15 mouse cellular contexts compared by ENCODE assay signal in the genomic region with DNA sequence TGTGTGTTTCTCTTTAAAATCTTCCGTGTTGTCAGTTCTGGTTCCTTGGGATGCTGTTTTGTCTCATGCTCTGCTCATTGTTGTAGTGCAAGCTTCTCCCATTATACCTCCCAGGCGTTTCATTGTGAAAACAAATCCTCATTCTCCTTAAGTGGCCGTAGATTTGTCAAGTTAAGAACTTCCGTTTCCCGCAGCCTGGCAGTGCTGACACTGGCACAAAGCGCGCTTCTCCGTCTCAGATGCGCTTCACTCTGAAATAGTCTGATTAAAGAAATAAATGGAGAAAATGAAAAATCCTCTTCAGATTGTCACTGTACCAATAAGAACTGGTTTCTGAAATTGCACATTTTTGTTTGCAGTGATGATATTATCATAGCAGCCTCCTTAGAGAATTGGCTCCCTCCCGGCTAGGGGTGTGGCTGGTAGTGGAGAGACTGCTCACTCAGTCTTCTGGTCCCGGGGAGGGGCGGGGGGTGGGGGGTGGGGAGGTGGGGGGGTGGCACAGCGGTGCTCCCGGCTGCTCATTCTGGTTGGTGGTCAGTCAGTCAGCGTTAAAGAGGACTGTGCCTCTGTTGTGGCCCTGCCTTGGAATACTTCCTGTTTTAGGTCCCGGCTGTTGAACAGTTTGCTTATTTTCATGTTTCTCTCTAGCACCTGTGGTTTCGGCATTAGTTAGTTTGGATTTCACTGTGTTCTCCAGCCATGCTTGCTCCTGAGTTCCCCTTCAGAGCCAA. TPM values are rescaled to one million over a fixed set of nuclear protein-coding genes. Genes with fewer than 3 reads are reported as not detected.
DNase-seq lines count a peak whose midpoint lies in the region; ATAC-seq and TF ChIP-seq lines count a peak whose summit lies in the region.
"Had no signal": no experiment of that assay in that cellular context is flagged by ENCODE, and none has a peak within 500 bp of the region (broad histone marks: within the 10 kb centered on the region; RNA-seq: fewer than 3 reads in every experiment).

No protein-coding gene starts in this region.

- WGBS in forebrain, embryonic 13.5 days, result 35% methylated on average over 17 of the region's 17 CpGs
- 70% methylated on average over 17 of the region's 17 CpGs for WGBS in kidney, embryonic 15.5 days
- WGBS in lung, postnatal 0 days, result 56% methylated on average over 17 of the region's 17 CpGs

- H3K9ac ChIP-seq in forebrain, embryonic 13.5 days, result no peak overlapping the region
- no peak overlapping the region for H3K9ac ChIP-seq in kidney, embryonic 15.5 days
- no peak overlapping the region for H3K9ac ChIP-seq in lung, postnatal 0 days (replicated peaks; ENCODE audit: low read depth)
- H3K9ac ChIP-seq: limb, embryonic 15.5 days had no signal

- H3K27ac ChIP-seq in forebrain, embryonic 13.5 days, result no peak overlapping the region
- no peak overlapping the region for H3K27ac ChIP-seq in kidney, embryonic 15.5 days
- H3K27ac ChIP-seq in lung, postnatal 0 days (ENCODE audit: low read length), result no peak overlapping the region
- H3K27ac ChIP-seq: limb, embryonic 15.5 days had no signal

- no peak for TF ChIP-seq EP300 in lung, postnatal 0 days (IDR thresholded peaks at IDR 0.05)

- TF ChIP-seq CTCF in lung, postnatal 0 days (IDR thresholded peaks at IDR 0.05), result no peak

- DNase-seq in heart, adult 11 months, result peak; percentile 87
- no peak for DNase-seq in heart, postnatal 10 days
- DNase-seq in A20 (ENCODE audit: low read depth, low spot score), result peak; percentile 14
- DNase-seq in lung, postnatal 0 days (ENCODE audit: low spot score), result no peak
- no peak for DNase-seq in urinary bladder, postnatal 36 days (ENCODE audit: low spot score in 2 of 2)
- DNase-seq: adrenal gland, postnatal 10 days; cerebellum, adult 11-12 months had no signal

- H3K4me2 ChIP-seq in forebrain, embryonic 13.5 days, result peak overlapping the region; percentile 21
- H3K4me2 ChIP-seq in kidney, embryonic 15.5 days, result no peak overlapping the region
- H3K4me2 ChIP-seq in lung, postnatal 0 days (replicated peaks; ENCODE audit: low read depth, low read length), result no peak overlapping the region
- H3K4me2 ChIP-seq: limb, embryonic 15.5 days had no signal

- H3K27me3 ChIP-seq in forebrain, embryonic 13.5 days, result no peaks in the 10 kb centered on the region
- no peaks in the 10 kb centered on the region for H3K27me3 ChIP-seq in kidney, embryonic 15.5 days
- H3K27me3 ChIP-seq in lung, postnatal 0 days (replicated peaks; ENCODE audit: insufficient read depth, low read length), result no peaks in the 10 kb centered on the region
- H3K27me3 ChIP-seq: limb, embryonic 15.5 days; Patski had no signal

- no peak overlapping the region for H3K4me3 ChIP-seq in forebrain, embryonic 13.5 days
- H3K4me3 ChIP-seq in kidney, embryonic 15.5 days (replicated peaks), result no peak overlapping the region
- H3K4me3 ChIP-seq in lung, postnatal 0 days (ENCODE audit: low read depth, low read length), result no peak overlapping the region
- H3K4me3 ChIP-seq: limb, embryonic 15.5 days had no signal

- H3K36me3 ChIP-seq in forebrain, embryonic 13.5 days (ENCODE audit: poor library complexity, severe bottlenecking), result peaks cover 45% of the 10 kb centered on the region
- H3K36me3 ChIP-seq in kidney, embryonic 15.5 days, result peaks cover 64% of the 10 kb centered on the region
- H3K36me3 ChIP-seq in lung, postnatal 0 days (ENCODE audit: insufficient read depth, low read length), result peaks cover 8% of the 10 kb centered on the region

- intact Hi-C loops in heart, postnatal 10 days (cut with DNase I), result no loop called here

- ATAC-seq in forebrain, embryonic 13.5 days, result no peak
- peak; percentile 37; the same call in 1 of the 2 replicates for ATAC-seq in megakaryocyte progenitor cell, adult 5-6 weeks (replicated peaks; ENCODE audit: poor library complexity)
- no peak for ATAC-seq in kidney, embryonic 15.5 days (replicated peaks; ENCODE audit: low FRiP score)
- ATAC-seq in lung, postnatal 0 days, result no peak
- ATAC-seq: intestine, postnatal 0 days; Patski had no signal

- H3K4me1 ChIP-seq in forebrain, embryonic 13.5 days, result peaks cover 17% of the 10 kb centered on the region
- H3K4me1 ChIP-seq in kidney, embryonic 15.5 days, result 0 out of 2 replicates have a peak, but pooled peaks cover 10% of the 10 kb centered on the region
- no peaks in the 10 kb centered on the region for H3K4me1 ChIP-seq in lung, postnatal 0 days (ENCODE audit: insufficient read depth, low read depth, low read length)
- H3K4me1 ChIP-seq: limb, embryonic 15.5 days had no signal

- 0 out of 2 replicates have a peak, but pooled peaks cover 4% of the 10 kb centered on the region for H3K9me3 ChIP-seq in forebrain, embryonic 13.5 days (replicated peaks)
- no peaks in the 10 kb centered on the region; the same call in 1 of the 2 replicates for H3K9me3 ChIP-seq in kidney, embryonic 15.5 days (replicated peaks)
- H3K9me3 ChIP-seq in lung, postnatal 0 days (ENCODE audit: low read length), result no peaks in the 10 kb centered on the region
- H3K9me3 ChIP-seq: limb, embryonic 15.5 days had no signal

RNA-seq across cellular contexts. Expression of a gene that starts 39.9 kb away (rescaled TPM):
- total RNA-seq in heart, postnatal 10 days (2021), result not detected
- 0.33 TPM in 1 of 2 replicates, not detected in the other for polyA plus RNA-seq in forebrain, embryonic 13.5 days (2015; fragmentation: Nextera tagmentation; extraction: Ambion mirVana)
- not detected in 2 replicates for total RNA-seq in megakaryocyte progenitor cell, adult 5-6 weeks (2015)
- not detected in 2 replicates for total RNA-seq in megakaryocyte progenitor cell, adult 5-6 weeks (2017)
- polyA plus RNA-seq in kidney, embryonic 15.5 days (2015; fragmentation: Nextera tagmentation; extraction: Ambion mirVana), result 1.3 and 2.9 TPM in 2 replicates
- polyA plus RNA-seq in lung, postnatal 0 days (2015; fragmentation: Nextera tagmentation; extraction: Ambion mirVana), result 0.14 and 1.6 TPM in 2 replicates
- total RNA-seq: layer of hippocampus, postnatal 14 days had no signal
- polyA plus RNA-seq: embryonic facial prominence, embryonic 11.5 days had no signal

Comparison
In these comparisons a context has a peak if more than half of its experiments do, and no peak if none do; other contexts are left out.
1. DNase-seq: peak in heart, adult 11 months (single experiment) and A20 (single experiment); none in heart, postnatal 10 days (0 of 2), lung, postnatal 0 days (single experiment) and urinary bladder, postnatal 36 days (0 of 2).